Mouse (Mus musculus) embryonic facial prominence, embryonic 14.5 days (tissue): ENCODE measurements around the gene Tlcd2. TPM values are rescaled to one million over a fixed set of nuclear protein-coding genes. Genes with fewer than 3 reads are reported as not detected.

ENCODE experiments used
- ATAC-seq: fragments of 200-750 bp; cut with Nextera tagmentation; 2 replicates; pipeline ENCODE4 v1.8.0; 2017; ENCODE audit warnings: low read depth, moderate number of reproducible peaks, moderate TSS enrichment
- DNase-seq: peaks from one replicate; pipeline ENCODE4 v3.0.0-alpha.2; 2015; ENCODE audit warnings: low spot score
- H3K27ac ChIP-seq: fragments of 300-500 bp; sonication (generic); replicated peaks from 2 replicates; pipeline ENCODE4 v1.5.1; 2014; ENCODE audit warnings: low read depth, mild to moderate bottlenecking, low read length, moderate library complexity
- H3K27me3 ChIP-seq: fragments of 300-500 bp; sonication (generic); replicated peaks from 2 replicates; pipeline ENCODE4 v1.6.1; 2014; ENCODE audit warnings: low read length; ENCODE audit not compliant: control insufficient read depth, insufficient read depth
- H3K36me3 ChIP-seq: fragments of 300-500 bp; sonication (generic); 2 replicates; pipeline ENCODE4 v1.6.1; 2014; ENCODE audit warnings: low read length, mixed read lengths; ENCODE audit not compliant: control insufficient read depth, insufficient read depth
- H3K4me1 ChIP-seq: fragments of 300-500 bp; sonication (generic); 2 replicates; pipeline ENCODE4 v1.6.1; 2014; ENCODE audit warnings: antibody characterized with exemption, low read length; ENCODE audit not compliant: control insufficient read depth, insufficient read depth
- H3K4me2 ChIP-seq: fragments of 300-500 bp; sonication (generic); 2 replicates; pipeline ENCODE4 v1.6.1; 2014; ENCODE audit warnings: low read depth, mild to moderate bottlenecking, low read length, moderate library complexity, mixed read lengths
- H3K4me3 ChIP-seq: fragments of 300-500 bp; sonication (generic); 2 replicates; pipeline ENCODE4 v1.5.1; 2014; ENCODE audit warnings: low read depth, mild to moderate bottlenecking, low read length
- H3K9ac ChIP-seq: fragments of 300-500 bp; sonication (generic); 2 replicates; pipeline ENCODE4 v1.6.1; 2014; ENCODE audit warnings: low read depth, mild to moderate bottlenecking, low read length, moderate library complexity, mixed read lengths
- H3K9me3 ChIP-seq: fragments of 300-500 bp; sonication (generic); 2 replicates; pipeline ENCODE4 v1.6.1; 2016; ENCODE audit warnings: low read length; ENCODE audit not compliant: control insufficient read depth
- WGBS: fragments of 180-500 bp; shearing (Covaris S2); extraction: QIAGEN DNeasy Blood & Tissue Kit; methylation state at CpG from one replicate; pipeline ENCODE4 v1.1.7; 2014; 5-methylcytosine and 5-hydroxymethylcytosine counted together
- polyA plus RNA-seq: library from polyadenylated mRNA; unstranded; fragments of >200 nt; fragmentation: Nextera tagmentation; extraction: Ambion mirVana; gene quantifications from 2 replicates; pipeline ENCODE4 v1.2.1, GENCODE M21; 2014

Gene Tlcd2
- polyA plus RNA-seq, 1 experiment from 2014 or later = 19.1 TPM

GRCm38 (mm10) chr11:75459751-75460102 lies 1.8 kb upstream of the Tlcd2 start:
- no peak for DNase-seq
- ATAC-seq = no peak
- no peaks in the 10 kb centered on the region for H3K36me3 ChIP-seq
- peaks cover 35% of the 10 kb centered on the region for H3K4me1 ChIP-seq
- H3K4me2 ChIP-seq = peak overlapping the region; percentile 91
- H3K27ac ChIP-seq = peak overlapping the region; percentile 93
- H3K9me3 ChIP-seq = no peaks in the 10 kb centered on the region
- no peak overlapping the region for H3K9ac ChIP-seq
- 16% methylated on average over 5 of the region's 5 CpGs for WGBS
- no peaks in the 10 kb centered on the region for H3K27me3 ChIP-seq
- peak overlapping the region; percentile 83 for H3K4me3 ChIP-seq

- Histone ChIP-seq H3K36me3 (peaks cover 3% of the 10 kb centered on the region; the same call in 1 of the 2 replicates), H3K9me3 (no peaks in the 10 kb centered on the region), H3K4me1 (peaks cover 32% of the 10 kb centered on the region), H3K4me2 (peak overlapping the region; percentile 91), H3K27me3 (no peaks in the 10 kb centered on the region), H3K4me3 (peak overlapping the region; percentile 83), H3K27ac (peak overlapping the region; percentile 93), H3K9ac (peak overlapping the region; percentile 66)
- peak; percentile 38 for ATAC-seq
- WGBS = 3% methylated on average over 19 of the region's 19 CpGs
- peak; percentile 97 for DNase-seq
Measured at GRCm38 (mm10) chr11:75460103-75460843, 1.2 kb upstream of the Tlcd2 start.

- Histone ChIP-seq H3K4me1 (peaks cover 32% of the 10 kb centered on the region), H3K27me3 (no peaks in the 10 kb centered on the region), H3K9me3 (no peaks in the 10 kb centered on the region), H3K4me3 (peak overlapping the region; percentile 83), H3K36me3 (peaks cover 12% of the 10 kb centered on the region), H3K4me2 (peak overlapping the region; percentile 91), H3K27ac (peak overlapping the region; percentile 85), H3K9ac (peak overlapping the region; percentile 72)
- DNase-seq (no peak), ATAC-seq (peak; percentile 0; the same call in 1 of the 2 replicates)
- WGBS = under 1% methylated on average over 25 of the region's 30 CpGs
Measured at GRCm38 (mm10) chr11:75461743-75462252, 283 bp downstream of the Tlcd2 start.

- Histone ChIP-seq H3K36me3 (peaks cover 14% of the 10 kb centered on the region), H3K27me3 (no peaks in the 10 kb centered on the region), H3K4me2 (peak overlapping the region; percentile 91), H3K4me3 (peak overlapping the region; percentile 83), H3K9me3 (no peaks in the 10 kb centered on the region), H3K9ac (peak overlapping the region; percentile 72), H3K4me1 (peaks cover 32% of the 10 kb centered on the region), H3K27ac (peak overlapping the region; percentile 85)
- 3% methylated on average over 14 of the region's 16 CpGs for WGBS
- ATAC-seq = no peak
- peak; percentile 59 for DNase-seq
Measured at GRCm38 (mm10) chr11:75462253-75462783, 803 bp downstream of the Tlcd2 start.

- no peaks in the 10 kb centered on the region for H3K27me3 ChIP-seq
- peak; percentile 16 for ATAC-seq
- 2% methylated on average over 7 of the region's 9 CpGs for WGBS
- H3K9ac ChIP-seq = peak overlapping the region; percentile 72; the same call in 1 of the 2 replicates
- peak overlapping the region; percentile 85 for H3K27ac ChIP-seq
- H3K4me2 ChIP-seq = peak overlapping the region; percentile 91
- peaks cover 36% of the 10 kb centered on the region for H3K4me1 ChIP-seq
- H3K4me3 ChIP-seq = peak overlapping the region; percentile 83
- H3K36me3 ChIP-seq = peaks cover 14% of the 10 kb centered on the region
- H3K9me3 ChIP-seq = no peaks in the 10 kb centered on the region
- peak; percentile 95 for DNase-seq
Measured at GRCm38 (mm10) chr11:75462865-75463336, 1.4 kb downstream of the Tlcd2 start.

GRCm38 (mm10) chr11:75463624-75464023 lies 2.1 kb downstream of the Tlcd2 start:
- H3K4me3 ChIP-seq = no peak overlapping the region
- ATAC-seq = no peak
- H3K4me2 ChIP-seq = peak overlapping the region; percentile 91
- WGBS = 48% methylated on average over 4 of the region's 4 CpGs
- no peaks in the 10 kb centered on the region for H3K27me3 ChIP-seq
- H3K9ac ChIP-seq = peak overlapping the region; percentile 3; the same call in 1 of the 2 replicates
- DNase-seq = no peak
- 0 out of 2 replicates have a peak overlapping the region, but pooled peaks have one; percentile 24 for H3K27ac ChIP-seq
- no peaks in the 10 kb centered on the region for H3K9me3 ChIP-seq
- peaks cover 36% of the 10 kb centered on the region for H3K4me1 ChIP-seq
- peaks cover 14% of the 10 kb centered on the region for H3K36me3 ChIP-seq

GRCm38 (mm10) chr11:75464417-75464816 lies 2.9 kb downstream of the Tlcd2 start:
- H3K27ac ChIP-seq = no peak overlapping the region
- H3K36me3 ChIP-seq = peaks cover 14% of the 10 kb centered on the region
- 84% methylated on average over 6 of the region's 6 CpGs for WGBS
- no peak overlapping the region for H3K4me2 ChIP-seq
- H3K4me3 ChIP-seq = no peak overlapping the region
- H3K4me1 ChIP-seq = peaks cover 31% of the 10 kb centered on the region
- no peaks in the 10 kb centered on the region for H3K27me3 ChIP-seq
- H3K9me3 ChIP-seq = no peaks in the 10 kb centered on the region
- ATAC-seq = no peak
- DNase-seq = no peak
- no peak overlapping the region for H3K9ac ChIP-seq

GRCm38 (mm10) chr11:75465051-75465450 lies 3.5 kb downstream of the Tlcd2 start:
- Histone ChIP-seq H3K9ac (no peak overlapping the region), H3K9me3 (no peaks in the 10 kb centered on the region), H3K27me3 (no peaks in the 10 kb centered on the region), H3K4me3 (no peak overlapping the region), H3K4me1 (peaks cover 25% of the 10 kb centered on the region), H3K36me3 (peaks cover 14% of the 10 kb centered on the region), H3K27ac (no peak overlapping the region), H3K4me2 (no peak overlapping the region)
- no peak for ATAC-seq
- no peak for DNase-seq
- 91% methylated on average over 6 of the region's 6 CpGs for WGBS
